Mouse (Mus musculus): Measurements from ENCODE around the gene B4galt2. TPM values are rescaled to one million over a fixed set of nuclear protein-coding genes. Genes with fewer than 3 reads are reported as not detected.

The B4galt2 gene
- total and polyA plus RNA-seq, 2 experiments from 2014 or later = 5.9 to 33.0 TPM

- no peaks in the 10 kb centered on the region for H3K9me3 ChIP-seq (replicated peaks; ENCODE audit: control insufficient read depth, low read length)
- H3K4me3 ChIP-seq (ENCODE audit: low read depth, low read length) = no peak overlapping the region
- H3K4me2 ChIP-seq (ENCODE audit: low read depth, low read length) = no peak overlapping the region
- TF ChIP-seq CTCF (IDR thresholded peaks at IDR 0.05; ENCODE audit: low read depth) = no peak
- TF ChIP-seq EP300 (IDR thresholded peaks at IDR 0.05; ENCODE audit: low read depth) = no peak
- no peaks in the 10 kb centered on the region for H3K27me3 ChIP-seq (ENCODE audit: control insufficient read depth, insufficient read depth, low read length)
- WGBS = 86% methylated on average over 1 of the region's 1 CpGs
- no peak overlapping the region for H3K9ac ChIP-seq (replicated peaks; ENCODE audit: low read depth, low read length)
- DNase-seq (ENCODE audit: low spot score) = no peak
- H3K36me3 ChIP-seq (replicated peaks; ENCODE audit: control insufficient read depth, insufficient read depth, low read length) = peaks cover 21% of the 10 kb centered on the region
- no peaks in the 10 kb centered on the region for H3K4me1 ChIP-seq (ENCODE audit: control insufficient read depth, insufficient read depth)
- H3K27ac ChIP-seq (ENCODE audit: low read depth) = no peak overlapping the region
- no peak for ATAC-seq (ENCODE audit: insufficient read depth, low read depth)
These were observed 859 bp upstream of the B4galt2 start for GRCm38 (mm10) chr4:117884146-117884545.

DNA sequence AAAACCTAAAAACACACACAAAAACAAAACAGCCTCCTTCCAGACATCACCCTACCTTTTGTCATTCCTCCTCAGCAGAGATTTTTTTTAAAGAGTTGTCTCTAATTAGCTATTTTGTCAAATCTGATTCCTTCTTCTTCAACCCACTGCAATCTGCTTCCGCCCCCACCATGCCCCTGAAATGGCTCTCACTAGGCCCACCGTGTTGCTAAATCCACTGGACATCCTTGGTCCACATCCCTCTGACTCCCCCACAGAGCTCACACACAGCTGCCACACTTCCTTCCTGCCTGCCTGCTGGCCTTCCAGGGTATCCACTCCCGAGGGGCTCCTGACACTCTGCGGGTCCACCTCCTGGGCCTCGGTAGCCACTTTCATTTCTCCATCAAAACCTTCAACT, 4.6 kb downstream of the B4galt2 start:
- TF ChIP-seq CTCF (IDR thresholded peaks at IDR 0.05; ENCODE audit: low read depth) = no peak
- no peak for TF ChIP-seq EP300 (IDR thresholded peaks at IDR 0.05; ENCODE audit: low read depth)
- DNase-seq (ENCODE audit: low spot score) = no peak
- no peak overlapping the region for H3K9ac ChIP-seq (replicated peaks; ENCODE audit: low read depth, low read length)
- no peak overlapping the region for H3K4me2 ChIP-seq (ENCODE audit: low read depth, low read length)
- H3K27me3 ChIP-seq (ENCODE audit: control insufficient read depth, insufficient read depth, low read length) = no peaks in the 10 kb centered on the region
- no peaks in the 10 kb centered on the region for H3K4me1 ChIP-seq (ENCODE audit: control insufficient read depth, insufficient read depth)
- H3K9me3 ChIP-seq (replicated peaks; ENCODE audit: control insufficient read depth, low read length) = no peaks in the 10 kb centered on the region
- 68% methylated on average over 5 of the region's 5 CpGs for WGBS
- H3K4me3 ChIP-seq (ENCODE audit: low read depth, low read length) = no peak overlapping the region
- no peak overlapping the region for H3K27ac ChIP-seq (ENCODE audit: low read depth)
- H3K36me3 ChIP-seq (replicated peaks; ENCODE audit: control insufficient read depth, insufficient read depth, low read length) = peaks cover 9% of the 10 kb centered on the region
- ATAC-seq (ENCODE audit: insufficient read depth, low read depth) = no peak

GRCm38 (mm10) chr4:117878301-117878700, 5.0 kb downstream of the B4galt2 start:
- Histone ChIP-seq H3K4me3 (ENCODE audit: low read depth, low read length) (no peak overlapping the region), H3K4me2 (ENCODE audit: low read depth, low read length) (no peak overlapping the region), H3K4me1 (ENCODE audit: control insufficient read depth, insufficient read depth) (no peaks in the 10 kb centered on the region), H3K36me3 (replicated peaks; ENCODE audit: control insufficient read depth, insufficient read depth, low read length) (peaks cover 9% of the 10 kb centered on the region), H3K9me3 (replicated peaks; ENCODE audit: control insufficient read depth, low read length) (no peaks in the 10 kb centered on the region), H3K27ac (ENCODE audit: low read depth) (no peak overlapping the region), H3K27me3 (ENCODE audit: control insufficient read depth, insufficient read depth, low read length) (no peaks in the 10 kb centered on the region), H3K9ac (replicated peaks; ENCODE audit: low read depth, low read length) (no peak overlapping the region)
- WGBS = 41% methylated on average over 10 of the region's 10 CpGs
- ATAC-seq (ENCODE audit: insufficient read depth, low read depth) = no peak
- no peak for TF ChIP-seq EP300 (IDR thresholded peaks at IDR 0.05; ENCODE audit: low read depth)
- no peak for TF ChIP-seq CTCF (IDR thresholded peaks at IDR 0.05; ENCODE audit: low read depth)
- no peak for DNase-seq (ENCODE audit: low spot score)

DNA sequence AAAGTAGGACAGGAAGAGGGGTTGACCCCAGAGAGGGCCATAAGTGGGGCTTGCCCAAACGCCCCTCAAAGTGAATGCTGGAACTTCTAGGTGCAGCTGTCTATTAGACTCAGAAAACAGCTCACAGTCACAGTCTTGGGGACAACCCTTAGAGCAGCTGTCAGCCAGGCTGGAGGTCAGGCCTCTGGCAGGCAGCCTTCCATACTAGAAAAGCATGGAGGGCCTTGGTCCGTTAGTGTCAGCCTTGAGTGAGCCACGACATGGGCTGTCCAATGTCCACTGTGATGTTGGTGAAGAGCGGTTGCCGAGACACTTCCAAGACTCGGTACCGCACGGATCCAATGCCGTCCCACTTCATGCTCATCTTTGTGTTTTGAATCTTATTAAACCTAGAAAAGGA, 9.7 kb downstream of the B4galt2 start:
- no peaks in the 10 kb centered on the region for H3K9me3 ChIP-seq (replicated peaks; ENCODE audit: control insufficient read depth, low read length)
- ATAC-seq (ENCODE audit: insufficient read depth, low read depth) (no peak), DNase-seq (ENCODE audit: low spot score) (no peak)
- H3K4me2 ChIP-seq (ENCODE audit: low read depth, low read length) = no peak overlapping the region
- H3K9ac ChIP-seq (replicated peaks; ENCODE audit: low read depth, low read length) = no peak overlapping the region
- TF ChIP-seq CTCF (IDR thresholded peaks at IDR 0.05; ENCODE audit: low read depth) (no peak), EP300 (IDR thresholded peaks at IDR 0.05; ENCODE audit: low read depth) (no peak)
- peaks cover 9% of the 10 kb centered on the region for H3K36me3 ChIP-seq (replicated peaks; ENCODE audit: control insufficient read depth, insufficient read depth, low read length)
- peaks cover 4% of the 10 kb centered on the region; the same call in 1 of the 2 replicates for H3K4me1 ChIP-seq (ENCODE audit: control insufficient read depth, insufficient read depth)
- 0 out of 2 replicates have a peak, but pooled peaks cover under 1% of the 10 kb centered on the region for H3K27me3 ChIP-seq (ENCODE audit: control insufficient read depth, insufficient read depth, low read length)
- no peak overlapping the region for H3K4me3 ChIP-seq (ENCODE audit: low read depth, low read length)
- WGBS = 92% methylated on average over 9 of the region's 9 CpGs
- no peak overlapping the region for H3K27ac ChIP-seq (ENCODE audit: low read depth)

DNA sequence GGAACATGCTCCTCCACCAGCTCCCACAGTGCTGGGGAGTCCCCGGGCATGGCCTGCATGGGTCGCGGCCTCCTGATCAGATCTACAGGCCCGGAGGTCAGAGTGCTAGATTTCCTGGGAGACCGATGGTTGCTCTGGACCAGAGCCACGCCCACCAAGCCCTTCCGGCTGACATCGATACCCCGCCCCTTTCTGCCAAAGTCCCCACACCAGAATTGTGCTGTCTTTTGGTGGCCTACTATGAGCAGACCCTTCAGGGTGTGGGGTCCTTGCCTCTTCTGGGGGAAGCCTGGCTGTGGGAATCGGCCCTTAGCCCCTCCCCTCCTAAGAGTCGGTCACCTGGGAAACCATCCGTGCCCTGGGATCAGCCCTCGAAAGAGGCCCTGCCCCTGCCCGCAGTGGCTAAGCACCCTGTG, 10.8 kb downstream of the B4galt2 start, which contains the start of gene Ccdc24:
TSS of gene Ccdc24 (minus strand) at position 87 of the 416 bp plus-strand sequence.
- Histone ChIP-seq H3K4me1 (ENCODE audit: control insufficient read depth, insufficient read depth) (peaks cover 4% of the 10 kb centered on the region; the same call in 1 of the 2 replicates), H3K4me3 (ENCODE audit: low read depth, low read length) (peak within 1 kb of the TSS; percentile 8; the same call in 1 of the 2 replicates), H3K36me3 (replicated peaks; ENCODE audit: control insufficient read depth, insufficient read depth, low read length) (peaks cover 9% of the 10 kb centered on the region), H3K9me3 (replicated peaks; ENCODE audit: control insufficient read depth, low read length) (no peaks in the 10 kb centered on the region), H3K27me3 (ENCODE audit: control insufficient read depth, insufficient read depth, low read length) (peaks cover 8% of the 10 kb centered on the region; the same call in 1 of the 2 replicates), H3K4me2 (ENCODE audit: low read depth, low read length) (peak within 1 kb of the TSS; percentile 47), H3K9ac (replicated peaks; ENCODE audit: low read depth, low read length) (no peak within 1 kb of the TSS; the same call in 1 of the 2 replicates), H3K27ac (ENCODE audit: low read depth) (no peak within 1 kb of the TSS)
- no peak for TF ChIP-seq CTCF (IDR thresholded peaks at IDR 0.05; ENCODE audit: low read depth)
- no peak for TF ChIP-seq EP300 (IDR thresholded peaks at IDR 0.05; ENCODE audit: low read depth)
- no peak for DNase-seq (ENCODE audit: low spot score)
- WGBS = 9% methylated on average over 14 of the region's 14 CpGs
- no peak for ATAC-seq (ENCODE audit: insufficient read depth, low read depth)

DNA sequence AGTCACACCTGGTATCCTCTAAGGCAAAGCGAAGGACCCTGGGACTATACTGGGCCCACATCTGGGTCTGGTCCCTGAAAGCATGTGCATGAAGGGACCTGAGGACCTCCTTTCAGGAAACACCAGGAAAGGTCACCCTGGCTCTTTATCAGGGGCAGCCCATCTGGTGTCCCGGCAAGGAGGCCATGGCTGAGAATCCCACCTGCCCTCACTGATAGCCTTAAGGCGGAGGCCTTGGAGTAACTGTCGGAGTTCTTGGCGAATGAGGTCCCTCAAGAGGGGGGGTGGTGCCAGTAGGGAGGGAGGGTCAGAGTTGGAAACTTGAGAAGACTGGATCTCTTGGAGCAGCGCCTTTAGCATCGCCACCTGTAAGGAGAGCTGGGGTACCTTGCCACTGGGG, 11.5 kb downstream of the B4galt2 start:
- Histone ChIP-seq H3K9ac (replicated peaks; ENCODE audit: low read depth, low read length) (no peak overlapping the region), H3K4me3 (ENCODE audit: low read depth, low read length) (no peak overlapping the region), H3K4me1 (ENCODE audit: control insufficient read depth, insufficient read depth) (peaks cover 4% of the 10 kb centered on the region; the same call in 1 of the 2 replicates), H3K9me3 (replicated peaks; ENCODE audit: control insufficient read depth, low read length) (no peaks in the 10 kb centered on the region), H3K27me3 (ENCODE audit: control insufficient read depth, insufficient read depth, low read length) (peaks cover 8% of the 10 kb centered on the region; the same call in 1 of the 2 replicates), H3K36me3 (replicated peaks; ENCODE audit: control insufficient read depth, insufficient read depth, low read length) (peaks cover 4% of the 10 kb centered on the region), H3K4me2 (ENCODE audit: low read depth, low read length) (no peak overlapping the region), H3K27ac (ENCODE audit: low read depth) (no peak overlapping the region)
- WGBS = 50% methylated on average over 7 of the region's 7 CpGs
- DNase-seq (ENCODE audit: low spot score) (no peak), ATAC-seq (ENCODE audit: insufficient read depth, low read depth) (no peak)
- TF ChIP-seq CTCF (IDR thresholded peaks at IDR 0.05; ENCODE audit: low read depth) (no peak), EP300 (IDR thresholded peaks at IDR 0.05; ENCODE audit: low read depth) (no peak)

Measured in heart, postnatal 0 days (tissue).